Mouse (Mus musculus): ENCODE measurements around the gene Cbx3.
"Not testable (repeated sequence)": the region's sequence is repeated elsewhere in the genome, so short reads cannot be mapped to it uniquely, and the experiment has no call there.

Gene Cbx3

GRCm38 (mm10) chr6:51471179-51471505, 982 bp downstream of the Cbx3 start:
- no peak for DNase-seq

- DNase-seq = no peak
These were observed 1.6 kb downstream of the Cbx3 start for GRCm38 (mm10) chr6:51471782-51472181.

- no peak for DNase-seq
These were observed 2.1 kb downstream of the Cbx3 start for GRCm38 (mm10) chr6:51472213-51472612.

GRCm38 (mm10) chr6:51479136-51479731, 9.1 kb downstream of the Cbx3 start:
- DNase-seq = no peak

- DNase-seq = no peak
These were observed 11.4 kb downstream of the Cbx3 start for GRCm38 (mm10) chr6:51481548-51481947.

- DNase-seq = no peak
These were observed 13.7 kb downstream of the Cbx3 start for GRCm38 (mm10) chr6:51483861-51484260.

GRCm38 (mm10) chr6:51484556-51484955, 14.4 kb downstream of the Cbx3 start:
- not testable (repeated sequence) for DNase-seq

- no peak for DNase-seq
These were observed 15.5 kb downstream of the Cbx3 start for GRCm38 (mm10) chr6:51485646-51486045.

- no peak for DNase-seq
These were observed 16.0 kb downstream of the Cbx3 start for GRCm38 (mm10) chr6:51486076-51486710.

- DNase-seq = no peak
These were observed 16.6 kb downstream of the Cbx3 start for GRCm38 (mm10) chr6:51486731-51487130.

GRCm38 (mm10) chr6:51489787-51490186, 19.6 kb downstream of the Cbx3 start:
- DNase-seq = peak; percentile 55

GRCm38 (mm10) chr6:51497321-51498111, 27.4 kb downstream of the Cbx3 start:
- DNase-seq = no peak

GRCm38 (mm10) chr6:51505671-51506070, 35.5 kb downstream of the Cbx3 start:
- DNase-seq = no peak

- DNase-seq = no peak
These were observed 37.4 kb downstream of the Cbx3 start for GRCm38 (mm10) chr6:51507556-51507955.

GRCm38 (mm10) chr6:51508750-51509648, 38.8 kb downstream of the Cbx3 start:
- DNase-seq = peak; percentile 70

- DNase-seq = no peak
These were observed 39.9 kb downstream of the Cbx3 start for GRCm38 (mm10) chr6:51510094-51510493.

- no peak for DNase-seq
These were observed 40.8 kb downstream of the Cbx3 start for GRCm38 (mm10) chr6:51510946-51511345.

- no peak for DNase-seq
These were observed 43.6 kb downstream of the Cbx3 start for GRCm38 (mm10) chr6:51513745-51514144.

- no peak for DNase-seq
These were observed 44.7 kb downstream of the Cbx3 start for GRCm38 (mm10) chr6:51514860-51515259.

GRCm38 (mm10) chr6:51523310-51523709, 53.1 kb downstream of the Cbx3 start:
- DNase-seq = no peak

GRCm38 (mm10) chr6:51523807-51524320, 53.7 kb downstream of the Cbx3 start, which contains the start of gene Snx10:
Snx10 (plus strand) TSS chr6:51523901.
- peak; percentile 50 for DNase-seq

GRCm38 (mm10) chr6:51524321-51524931, 54.3 kb downstream of the Cbx3 start:
- DNase-seq = peak; percentile 15

Data from cerebellum, adult 11 months (tissue).